Mouse (Mus musculus): ENCODE measurements around the gene Kif18b.

DNA sequence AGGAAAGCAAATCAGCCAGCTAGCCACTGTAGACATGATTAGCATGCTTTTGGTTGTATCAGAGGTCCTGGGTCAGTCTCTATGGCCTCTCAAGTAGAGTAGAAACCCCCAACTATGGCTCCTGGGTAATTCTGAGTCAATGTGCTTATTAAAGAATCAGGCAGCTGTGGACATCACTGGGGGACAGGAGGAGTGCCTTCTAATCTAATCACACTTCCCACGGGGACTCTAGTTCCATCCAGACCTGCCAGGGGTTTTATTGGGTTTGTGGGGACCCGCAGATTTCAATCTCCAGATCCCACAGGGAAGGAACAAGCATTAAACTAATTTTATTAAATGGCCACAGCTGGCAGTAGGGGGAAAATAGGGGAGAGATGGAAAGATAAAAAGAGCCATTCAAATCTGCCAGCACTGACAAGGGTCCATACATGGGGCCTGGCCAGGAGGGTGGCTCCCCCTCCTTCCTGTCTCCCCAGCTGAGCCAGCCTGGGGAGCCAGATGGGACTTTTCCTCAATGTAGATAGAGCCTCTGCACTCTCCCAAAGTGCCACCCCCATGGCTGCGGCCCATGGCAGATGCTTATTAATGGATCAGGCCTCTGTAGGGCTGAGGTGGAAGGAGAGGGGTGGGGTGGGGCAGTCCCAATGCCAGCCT is 12.7 kb upstream of the Kif18b start:
- TF ChIP-seq CTCF (IDR thresholded peaks at IDR 0.05; ENCODE audit: borderline replicate concordance, control insufficient read depth, extremely low read depth, insufficient read depth, low read length, poor library complexity) (no peak), POLR2A (IDR thresholded peaks at IDR 0.05; ENCODE audit: control insufficient read depth, extremely low read depth, insufficient read depth, low read length, poor library complexity) (no peak)
